Mouse (Mus musculus) E14TG2a.4 (cell line): ENCODE measurements around the gene Taf5.

ENCODE experiments used
- H3K27me3 ChIP-seq: 2 replicates; pipeline ENCODE4 v1.6.1; 2014; ENCODE audit warnings: low read length, control low read depth; ENCODE audit not compliant: insufficient read depth
- H3K36me3 ChIP-seq: 2 replicates; pipeline ENCODE4 v1.6.1; 2014; ENCODE audit warnings: low read length, control low read depth; ENCODE audit not compliant: insufficient read depth
- H3K4me1 ChIP-seq: replicated peaks from 2 replicates; pipeline ENCODE4 v1.6.1; 2014; ENCODE audit warnings: low read depth, low read length, control low read depth
- H3K4me3 ChIP-seq: replicated peaks from 2 replicates; pipeline ENCODE4 v1.5.1; 2014; ENCODE audit warnings: mild to moderate bottlenecking, low read length
- H3K9me3 ChIP-seq: 2 replicates; pipeline ENCODE4 v1.6.1; 2014; ENCODE audit warnings: low read length, control low read depth
- CTCF ChIP-seq: conservative IDR thresholded peaks from 2 replicates; pipeline ENCODE4 v1.5.1; 2014; ENCODE audit warnings: low read length
- NANOG ChIP-seq: IDR thresholded peaks from 2 replicates; pipeline ENCODE4 v1.6.1; 2014; ENCODE audit warnings: borderline replicate concordance, low read length, mixed read lengths
- POU5F1 ChIP-seq: IDR thresholded peaks from 2 replicates; pipeline ENCODE4 v1.6.1; 2014; ENCODE audit warnings: low read length, borderline replicate concordance

Gene Taf5

DNA sequence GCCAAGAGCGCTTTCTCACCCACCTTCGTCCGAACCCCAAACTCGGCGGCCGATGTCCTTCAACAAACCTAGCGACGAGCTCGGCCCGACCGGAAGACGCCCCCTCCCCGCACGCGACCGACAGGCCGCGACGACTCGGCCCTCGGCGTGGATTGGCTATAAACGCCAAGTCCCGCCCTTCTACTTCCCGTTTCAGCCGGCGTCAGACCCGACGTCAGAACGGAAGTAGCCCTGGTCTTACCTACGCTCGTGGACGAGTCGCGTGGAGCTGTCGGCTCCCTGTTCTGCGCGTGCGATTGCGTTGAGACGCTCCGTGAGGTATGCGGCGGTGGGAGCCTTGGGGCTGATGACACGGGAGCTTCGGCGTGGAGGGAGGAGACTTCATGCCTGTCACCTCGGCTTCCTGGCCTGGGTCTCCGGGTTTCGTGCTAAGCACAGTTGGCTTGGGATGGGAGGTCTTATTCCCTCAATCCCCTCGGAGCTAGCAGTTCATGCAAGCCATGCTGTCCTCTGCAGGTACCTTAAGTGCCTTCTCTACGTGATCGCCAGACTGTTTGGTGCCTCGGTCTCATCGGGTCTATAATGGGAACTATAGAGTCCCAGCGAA lies 23.1 kb downstream of the Taf5 start, which contains the start of the genes Usmg5 and Pdcd11:
TSS of gene Usmg5 (minus strand) at position 98 of the 607 bp plus-strand sequence.
TSS of gene Pdcd11 (plus strand) at position 219 of the 607 bp plus-strand sequence.
- Histone ChIP-seq H3K9me3 (no peaks in the 10 kb centered on the region), H3K36me3 (peaks cover 70% of the 10 kb centered on the region), H3K27me3 (no peaks in the 10 kb centered on the region), H3K4me1 (peaks cover 30% of the 10 kb centered on the region), H3K4me3 (peak within 1 kb of the TSS; percentile 97)
- TF ChIP-seq POU5F1 (no peak), NANOG (no peak), CTCF (no peak)

DNA sequence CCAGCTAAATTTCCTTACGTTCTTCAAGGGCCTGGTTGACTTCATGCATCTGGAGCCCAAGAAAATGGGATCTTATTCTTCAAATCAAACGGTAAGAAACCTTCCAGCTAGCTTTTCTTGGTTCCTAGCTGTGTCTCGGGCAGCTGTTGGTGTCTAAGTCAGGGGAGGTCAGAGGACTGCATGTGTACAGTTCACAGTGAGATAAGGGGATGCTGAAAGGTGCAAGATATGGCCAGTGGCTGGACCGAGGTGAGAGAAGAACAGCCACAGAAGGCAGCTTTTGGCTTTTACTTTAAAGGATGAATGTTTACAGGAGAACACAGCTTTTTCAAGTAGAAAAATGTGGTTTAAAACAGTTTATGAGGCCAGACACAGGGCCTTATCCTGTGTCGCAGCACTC lies 33.5 kb downstream of the Taf5 start:
- Histone ChIP-seq H3K4me1 (no peaks in the 10 kb centered on the region), H3K4me3 (no peak overlapping the region), H3K27me3 (no peaks in the 10 kb centered on the region), H3K9me3 (no peaks in the 10 kb centered on the region), H3K36me3 (peaks cover 100% of the 10 kb centered on the region)
- TF ChIP-seq NANOG (no peak), CTCF (no peak), POU5F1 (no peak)

DNA sequence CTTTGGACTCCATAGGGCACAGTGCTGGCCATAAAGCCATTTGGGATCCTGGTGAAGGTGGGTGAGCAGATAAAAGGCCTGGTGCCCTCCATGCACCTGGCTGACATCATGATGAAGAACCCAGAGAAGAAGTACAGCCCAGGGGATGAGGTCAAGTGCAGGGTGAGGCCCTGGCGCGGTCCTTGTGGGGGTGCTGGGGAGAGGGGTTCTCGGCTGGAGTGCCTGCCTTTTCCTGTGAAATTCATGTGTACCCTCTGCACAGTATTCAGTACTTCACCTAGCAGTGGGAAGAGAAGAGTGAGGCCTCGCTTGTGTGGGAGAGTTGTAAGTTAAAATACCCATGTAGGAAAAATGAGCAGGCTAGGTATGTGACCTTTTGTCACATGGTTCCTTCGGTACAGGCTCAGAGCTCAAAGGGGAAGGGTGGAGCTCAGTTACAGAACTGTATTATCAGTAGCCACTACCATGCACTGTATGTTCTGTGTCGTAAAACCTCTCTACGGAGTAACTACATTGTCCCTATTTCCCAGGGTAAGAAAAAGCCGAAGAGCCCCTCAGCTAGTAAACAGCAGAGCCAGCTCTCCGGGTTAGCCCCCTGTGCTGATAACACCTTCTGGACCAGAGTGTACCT lies 37.2 kb downstream of the Taf5 start:
- H3K4me1 ChIP-seq: no peaks in the 10 kb centered on the region
- no peaks in the 10 kb centered on the region for H3K9me3 ChIP-seq
- no peaks in the 10 kb centered on the region for H3K27me3 ChIP-seq
- H3K36me3 ChIP-seq: peaks cover 100% of the 10 kb centered on the region
- no peak for TF ChIP-seq NANOG
- TF ChIP-seq POU5F1: no peak
- TF ChIP-seq CTCF: no peak
- no peak overlapping the region for H3K4me3 ChIP-seq

DNA sequence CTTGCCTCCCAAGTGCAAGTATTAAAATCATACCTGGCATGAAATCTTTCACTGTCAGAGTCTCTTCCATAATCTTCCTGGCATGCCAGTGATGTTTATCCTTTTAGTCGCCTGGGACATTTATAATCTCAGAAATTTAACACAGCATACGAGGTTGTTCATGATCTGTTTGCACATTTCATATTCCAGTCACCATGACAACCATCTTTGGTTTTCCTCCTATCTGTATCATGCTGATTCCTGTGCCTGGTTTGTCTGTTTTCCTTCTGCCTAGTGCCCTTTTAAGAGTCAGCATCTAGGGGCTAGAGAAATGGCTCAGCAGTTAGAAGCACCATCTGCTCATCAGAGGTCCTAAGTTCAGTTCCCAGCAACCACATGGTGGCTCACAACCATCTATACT lies 51.1 kb downstream of the Taf5 start:
- no peak for TF ChIP-seq NANOG
- TF ChIP-seq POU5F1: no peak
- TF ChIP-seq CTCF: no peak
- no peaks in the 10 kb centered on the region for H3K4me1 ChIP-seq
- H3K4me3 ChIP-seq: no peak overlapping the region
- H3K9me3 ChIP-seq: peaks cover 12% of the 10 kb centered on the region
- no peaks in the 10 kb centered on the region for H3K27me3 ChIP-seq
- peaks cover 96% of the 10 kb centered on the region for H3K36me3 ChIP-seq

DNA sequence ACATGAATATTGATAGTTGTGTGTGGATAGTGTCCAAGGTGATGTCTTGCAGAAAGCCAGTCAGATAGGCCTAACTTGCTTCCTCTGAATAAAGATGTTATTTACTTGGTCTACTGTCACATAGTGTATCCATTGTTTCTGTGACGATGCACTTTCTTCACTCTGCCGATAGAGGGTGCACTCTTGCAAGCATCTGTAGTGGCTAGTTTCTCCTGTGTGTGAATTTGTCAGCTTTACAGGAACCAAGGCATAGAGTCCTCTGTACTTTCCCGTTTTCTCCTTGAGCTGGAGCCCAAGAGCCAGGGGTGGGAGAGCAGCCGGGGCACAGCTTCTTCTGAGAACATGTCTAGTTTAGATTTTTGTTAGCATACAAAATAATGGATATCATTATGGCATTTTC lies 53.5 kb downstream of the Taf5 start:
- TF ChIP-seq NANOG (no peak), CTCF (peak; percentile 69), POU5F1 (no peak)
- Histone ChIP-seq H3K36me3 (peaks cover 97% of the 10 kb centered on the region), H3K4me3 (no peak overlapping the region), H3K4me1 (peaks cover 13% of the 10 kb centered on the region), H3K9me3 (peaks cover 12% of the 10 kb centered on the region), H3K27me3 (no peaks in the 10 kb centered on the region)

DNA sequence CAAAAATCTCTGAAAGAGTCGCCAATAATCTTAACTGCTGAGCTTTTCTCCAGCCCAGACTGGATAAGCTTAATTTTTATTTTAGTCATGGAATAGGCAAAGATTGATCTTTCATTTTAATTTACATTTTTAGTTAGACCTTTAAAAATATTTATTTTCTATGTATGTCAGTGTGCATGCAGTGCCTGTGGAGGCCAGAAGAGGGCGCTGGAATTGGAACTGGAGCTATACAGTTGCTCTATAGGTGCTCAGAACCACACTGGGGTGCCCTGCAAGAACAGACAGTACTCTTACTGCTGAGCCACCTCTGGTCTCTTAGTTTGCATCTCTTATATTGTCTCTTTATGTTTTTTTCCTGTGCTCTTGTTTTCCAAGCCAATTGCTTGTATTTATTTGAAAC lies 55.3 kb downstream of the Taf5 start:
- H3K4me3 ChIP-seq: no peak overlapping the region
- no peaks in the 10 kb centered on the region for H3K27me3 ChIP-seq
- peaks cover 97% of the 10 kb centered on the region for H3K36me3 ChIP-seq
- TF ChIP-seq POU5F1: no peak
- TF ChIP-seq CTCF: peak; percentile 93
- peaks cover 29% of the 10 kb centered on the region for H3K4me1 ChIP-seq
- H3K9me3 ChIP-seq: peaks cover 12% of the 10 kb centered on the region

DNA sequence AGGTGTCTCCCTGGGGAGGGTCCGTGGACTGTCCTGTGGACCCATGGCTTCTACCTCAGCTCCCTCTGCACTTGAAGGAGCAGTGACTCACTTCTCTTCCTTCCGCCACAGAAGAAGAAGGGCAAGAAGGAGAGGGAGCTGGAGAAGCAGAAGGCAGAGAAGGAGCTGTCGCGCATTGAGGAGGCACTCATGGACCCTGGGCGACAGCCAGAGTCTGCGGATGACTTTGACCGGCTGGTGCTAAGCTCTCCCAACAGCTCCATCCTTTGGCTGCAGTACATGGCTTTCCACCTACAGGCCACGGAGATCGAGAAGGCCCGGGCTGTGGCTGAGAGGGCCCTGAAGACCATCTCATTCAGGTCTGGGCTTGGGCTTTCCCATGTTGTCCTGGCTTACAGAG lies 60.6 kb downstream of the Taf5 start:
- peaks cover 69% of the 10 kb centered on the region for H3K4me1 ChIP-seq
- TF ChIP-seq NANOG (no peak), POU5F1 (no peak)
- H3K36me3 ChIP-seq: peaks cover 99% of the 10 kb centered on the region
- no peak overlapping the region for H3K4me3 ChIP-seq
- H3K27me3 ChIP-seq: no peaks in the 10 kb centered on the region
- no peaks in the 10 kb centered on the region for H3K9me3 ChIP-seq

DNA sequence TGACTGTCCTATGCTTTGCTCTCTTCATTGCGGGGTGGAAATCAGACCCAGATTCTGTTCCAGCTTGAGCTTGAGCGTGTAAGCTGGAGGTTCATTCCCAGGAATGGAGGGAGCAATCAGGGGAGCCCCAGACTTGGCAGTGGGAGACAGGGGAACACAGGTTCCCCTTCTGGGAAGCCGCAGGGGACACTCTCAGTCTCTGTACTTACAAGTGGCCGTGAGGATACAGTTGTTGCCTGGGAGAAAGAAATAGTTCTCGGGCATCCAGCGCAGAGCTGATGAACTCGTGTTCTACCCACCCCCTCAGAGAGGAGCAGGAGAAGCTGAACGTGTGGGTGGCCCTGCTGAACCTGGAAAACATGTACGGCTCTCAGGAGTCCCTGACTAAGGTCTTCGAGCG lies 61.3 kb downstream of the Taf5 start:
- Histone ChIP-seq H3K4me1 (peaks cover 75% of the 10 kb centered on the region), H3K4me3 (no peak overlapping the region), H3K36me3 (peaks cover 99% of the 10 kb centered on the region), H3K9me3 (no peaks in the 10 kb centered on the region), H3K27me3 (no peaks in the 10 kb centered on the region)
- TF ChIP-seq NANOG (no peak), CTCF (no peak), POU5F1 (no peak)

DNA sequence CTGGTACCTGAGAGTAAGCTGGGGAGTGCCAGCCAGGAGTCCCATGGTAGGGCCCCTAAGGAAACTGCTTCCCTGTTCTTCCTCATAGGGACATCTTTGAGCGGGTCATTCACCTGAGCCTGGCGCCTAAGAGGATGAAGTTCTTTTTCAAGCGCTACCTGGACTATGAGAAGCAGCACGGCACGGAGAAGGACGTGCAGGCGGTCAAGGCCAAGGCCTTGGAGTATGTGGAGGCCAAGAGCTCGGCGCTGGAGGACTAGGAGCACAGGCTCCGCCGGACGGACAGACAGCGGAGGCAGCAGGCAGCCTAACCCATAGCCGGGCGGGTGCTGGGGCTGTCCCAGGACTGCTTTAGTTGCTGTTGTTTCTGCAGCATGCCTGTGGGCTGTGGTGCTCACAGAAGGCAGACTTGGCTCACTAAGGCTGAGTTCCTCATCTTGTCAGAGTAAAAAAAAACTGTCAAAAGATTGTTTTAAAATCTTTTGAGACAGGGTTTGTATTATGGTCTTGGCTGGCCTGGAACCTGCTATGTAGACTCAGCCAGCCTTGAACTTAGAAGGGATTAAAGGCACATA lies 63.1 kb downstream of the Taf5 start:
- 0 out of 2 replicates have a peak, but pooled peaks cover 5% of the 10 kb centered on the region for H3K27me3 ChIP-seq
- H3K36me3 ChIP-seq: peaks cover 92% of the 10 kb centered on the region
- peaks cover 77% of the 10 kb centered on the region for H3K4me1 ChIP-seq
- H3K9me3 ChIP-seq: no peaks in the 10 kb centered on the region
- TF ChIP-seq NANOG (no peak), POU5F1 (no peak), CTCF (no peak)
- peak overlapping the region; percentile 63 for H3K4me3 ChIP-seq
